Mouse (Mus musculus) neural tube, embryonic 12.5 days (tissue): ENCODE results near the gene Hipk2. TPM values are rescaled to one million over a fixed set of nuclear protein-coding genes. Genes with fewer than 3 reads are reported as not detected.

Experiments used
- ATAC-seq: fragments of 200-750 bp; cut with Nextera tagmentation; 2 replicates; pipeline ENCODE4 v1.8.0; 2017; ENCODE audit warnings: low read depth, mild to moderate bottlenecking, moderate TSS enrichment, moderate library complexity; ENCODE audit not compliant: low FRiP score
- H3K27ac ChIP-seq: fragments of 300-500 bp; sonication (generic); 2 replicates; pipeline ENCODE4 v1.5.1; 2016
- H3K27me3 ChIP-seq: fragments of 300-500 bp; sonication (generic); replicated peaks from 2 replicates; pipeline ENCODE4 v1.6.1; 2016; ENCODE audit warnings: mild to moderate bottlenecking
- H3K36me3 ChIP-seq: fragments of 300-500 bp; sonication (generic); 2 replicates; pipeline ENCODE4 v1.6.1; 2016; ENCODE audit warnings: mild to moderate bottlenecking
- H3K4me1 ChIP-seq: fragments of 300-500 bp; sonication (generic); 2 replicates; pipeline ENCODE4 v1.6.1; 2016
- H3K4me2 ChIP-seq: fragments of 300-500 bp; sonication (generic); replicated peaks from 2 replicates; pipeline ENCODE4 v1.6.1; 2016; ENCODE audit warnings: mild to moderate bottlenecking
- H3K4me3 ChIP-seq: fragments of 300-500 bp; sonication (generic); 2 replicates; pipeline ENCODE4 v1.5.1; 2016
- H3K9ac ChIP-seq: fragments of 300-500 bp; sonication (generic); 2 replicates; pipeline ENCODE4 v1.6.1; 2016; ENCODE audit warnings: mild to moderate bottlenecking
- H3K9me3 ChIP-seq: fragments of 300-500 bp; sonication (generic); 2 replicates; pipeline ENCODE4 v1.6.1; 2016; ENCODE audit warnings: mild to moderate bottlenecking
- WGBS: fragments of 180-500 bp; shearing (Covaris S2); methylation state at CpG from one replicate; pipeline ENCODE4 v1.1.7; 2016; 5-methylcytosine and 5-hydroxymethylcytosine counted together
- polyA plus RNA-seq: library from polyadenylated mRNA; unstranded; fragments of >200 nt; fragmentation: Nextera tagmentation; extraction: Ambion mirVana; gene quantifications from 2 replicates; pipeline ENCODE4 v1.2.1, GENCODE M21; 2016

The Hipk2 gene
- polyA plus RNA-seq, 1 experiment from 2014 or later = 32.7 TPM

GRCm38 (mm10) chr6:38900073-38900472, 24.1 kb upstream of the Hipk2 start:
- H3K9ac ChIP-seq = no peak overlapping the region
- no peak for ATAC-seq
- H3K4me1 ChIP-seq = 0 out of 2 replicates have a peak, but pooled peaks cover 9% of the 10 kb centered on the region
- H3K9me3 ChIP-seq = no peaks in the 10 kb centered on the region
- WGBS = 92% methylated on average over 4 of the region's 4 CpGs
- H3K27me3 ChIP-seq = no peaks in the 10 kb centered on the region
- H3K4me3 ChIP-seq = no peak overlapping the region
- H3K36me3 ChIP-seq = no peaks in the 10 kb centered on the region
- no peak overlapping the region for H3K4me2 ChIP-seq
- no peak overlapping the region for H3K27ac ChIP-seq

GRCm38 (mm10) chr6:38893615-38894014, 17.6 kb upstream of the Hipk2 start:
- Histone ChIP-seq H3K27me3 (no peaks in the 10 kb centered on the region), H3K36me3 (no peaks in the 10 kb centered on the region), H3K4me3 (no peak overlapping the region), H3K4me1 (0 out of 2 replicates have a peak, but pooled peaks cover 9% of the 10 kb centered on the region), H3K4me2 (no peak overlapping the region), H3K9me3 (no peaks in the 10 kb centered on the region), H3K9ac (no peak overlapping the region), H3K27ac (no peak overlapping the region)
- no peak for ATAC-seq
- 79% methylated on average over 3 of the region's 3 CpGs for WGBS

- 75% methylated on average over 2 of the region's 2 CpGs for WGBS
- H3K4me3 ChIP-seq = no peak overlapping the region
- 0 out of 2 replicates have a peak, but pooled peaks cover 6% of the 10 kb centered on the region for H3K4me1 ChIP-seq
- no peaks in the 10 kb centered on the region for H3K27me3 ChIP-seq
- no peak for ATAC-seq
- H3K9me3 ChIP-seq = no peaks in the 10 kb centered on the region
- no peak overlapping the region for H3K27ac ChIP-seq
- H3K4me2 ChIP-seq = no peak overlapping the region
- no peaks in the 10 kb centered on the region for H3K36me3 ChIP-seq
- H3K9ac ChIP-seq = no peak overlapping the region
Measured at GRCm38 (mm10) chr6:38892017-38892416, 16.1 kb upstream of the Hipk2 start.

GRCm38 (mm10) chr6:38889156-38889555, 13.2 kb upstream of the Hipk2 start:
- Histone ChIP-seq H3K9me3 (no peaks in the 10 kb centered on the region), H3K27ac (no peak overlapping the region), H3K36me3 (no peaks in the 10 kb centered on the region), H3K4me3 (no peak overlapping the region), H3K27me3 (no peaks in the 10 kb centered on the region), H3K4me1 (no peaks in the 10 kb centered on the region), H3K9ac (no peak overlapping the region), H3K4me2 (no peak overlapping the region)
- WGBS = 75% methylated on average over 6 of the region's 6 CpGs
- no peak for ATAC-seq

- 88% methylated on average over 4 of the region's 4 CpGs for WGBS
- H3K27me3 ChIP-seq = no peaks in the 10 kb centered on the region
Measured at GRCm38 (mm10) chr6:38887436-38887835, 11.5 kb upstream of the Hipk2 start.

GRCm38 (mm10) chr6:38885132-38885531, 9.2 kb upstream of the Hipk2 start:
- no peaks in the 10 kb centered on the region for H3K9me3 ChIP-seq
- no peak overlapping the region for H3K4me2 ChIP-seq
- no peak for ATAC-seq
- no peak overlapping the region for H3K9ac ChIP-seq
- no peak overlapping the region for H3K27ac ChIP-seq
- no peaks in the 10 kb centered on the region for H3K36me3 ChIP-seq
- no peaks in the 10 kb centered on the region for H3K4me1 ChIP-seq
- no peak overlapping the region for H3K4me3 ChIP-seq
- 74% methylated on average over 1 of the region's 1 CpGs for WGBS
- H3K27me3 ChIP-seq = no peaks in the 10 kb centered on the region

More at GRCm38 (mm10) chr6:38887436-38887835, 11.5 kb upstream of the Hipk2 start:
- Histone ChIP-seq H3K27ac (no peak overlapping the region), H3K9ac (no peak overlapping the region), H3K9me3 (no peaks in the 10 kb centered on the region), H3K4me2 (no peak overlapping the region), H3K4me1 (no peaks in the 10 kb centered on the region), H3K36me3 (no peaks in the 10 kb centered on the region), H3K4me3 (no peak overlapping the region)
- no peak for ATAC-seq

GRCm38 (mm10) chr6:38884482-38884881, 8.5 kb upstream of the Hipk2 start:
- Histone ChIP-seq H3K4me2 (no peak overlapping the region), H3K9ac (no peak overlapping the region), H3K9me3 (no peaks in the 10 kb centered on the region), H3K27me3 (no peaks in the 10 kb centered on the region), H3K4me3 (no peak overlapping the region), H3K27ac (no peak overlapping the region), H3K36me3 (no peaks in the 10 kb centered on the region), H3K4me1 (no peaks in the 10 kb centered on the region)
- WGBS = 77% methylated on average over 3 of the region's 3 CpGs
- no peak for ATAC-seq

- Histone ChIP-seq H3K9me3 (no peaks in the 10 kb centered on the region), H3K4me2 (no peak overlapping the region), H3K36me3 (no peaks in the 10 kb centered on the region), H3K4me3 (no peak overlapping the region), H3K4me1 (no peaks in the 10 kb centered on the region), H3K27me3 (no peaks in the 10 kb centered on the region; the same call in 1 of the 2 replicates), H3K9ac (no peak overlapping the region), H3K27ac (no peak overlapping the region)
- WGBS = 73% methylated on average over 6 of the region's 6 CpGs
- no peak for ATAC-seq
Measured at GRCm38 (mm10) chr6:38882728-38883171, 6.8 kb upstream of the Hipk2 start.

- H3K4me2 ChIP-seq = no peak overlapping the region
- H3K27me3 ChIP-seq = no peaks in the 10 kb centered on the region; the same call in 1 of the 2 replicates
- H3K36me3 ChIP-seq = no peaks in the 10 kb centered on the region
- H3K9me3 ChIP-seq = no peaks in the 10 kb centered on the region
- no peak overlapping the region for H3K4me3 ChIP-seq
- no peaks in the 10 kb centered on the region for H3K4me1 ChIP-seq
- 80% methylated on average over 6 of the region's 6 CpGs for WGBS
- H3K9ac ChIP-seq = no peak overlapping the region
- ATAC-seq = no peak
- no peak overlapping the region for H3K27ac ChIP-seq
Measured at GRCm38 (mm10) chr6:38881975-38882374, 6.0 kb upstream of the Hipk2 start.

- H3K4me1 ChIP-seq = no peaks in the 10 kb centered on the region
- no peak for ATAC-seq
- 72% methylated on average over 2 of the region's 2 CpGs for WGBS
Measured at GRCm38 (mm10) chr6:38881468-38881867, 5.5 kb upstream of the Hipk2 start.

GRCm38 (mm10) chr6:38877674-38878073, 1.7 kb upstream of the Hipk2 start:
- WGBS = 87% methylated on average over 2 of the region's 2 CpGs
- Histone ChIP-seq H3K4me1 (peaks cover 12% of the 10 kb centered on the region), H3K9ac (no peak overlapping the region), H3K27ac (no peak overlapping the region), H3K9me3 (no peaks in the 10 kb centered on the region), H3K4me3 (no peak overlapping the region), H3K36me3 (no peaks in the 10 kb centered on the region), H3K27me3 (no peaks in the 10 kb centered on the region; the same call in 1 of the 2 replicates), H3K4me2 (no peak overlapping the region)
- ATAC-seq = no peak

More at GRCm38 (mm10) chr6:38881468-38881867, 5.5 kb upstream of the Hipk2 start:
- Histone ChIP-seq H3K27me3 (no peaks in the 10 kb centered on the region; the same call in 1 of the 2 replicates), H3K4me3 (no peak overlapping the region), H3K4me2 (no peak overlapping the region), H3K9me3 (no peaks in the 10 kb centered on the region), H3K9ac (no peak overlapping the region), H3K27ac (no peak overlapping the region), H3K36me3 (no peaks in the 10 kb centered on the region)

GRCm38 (mm10) chr6:38875258-38876070, 501 bp downstream of the Hipk2 start, which contains the start of gene Tbxas1:
TSS of gene Tbxas1 (plus strand) at chr6:38875404.
- H3K27me3 ChIP-seq = no peaks in the 10 kb centered on the region; the same call in 1 of the 2 replicates
- peaks cover 1% of the 10 kb centered on the region; the same call in 1 of the 2 replicates for H3K36me3 ChIP-seq
- H3K4me2 ChIP-seq = peak within 1 kb of the TSS; percentile 67
- peak within 1 kb of the TSS; percentile 99 for H3K4me3 ChIP-seq
- H3K9ac ChIP-seq = peak within 1 kb of the TSS; percentile 100
- H3K9me3 ChIP-seq = no peaks in the 10 kb centered on the region
- WGBS = under 1% methylated on average over 64 of the region's 77 CpGs
- peaks cover 31% of the 10 kb centered on the region for H3K4me1 ChIP-seq
- ATAC-seq = no peak; the same call in 1 of the 2 replicates
- H3K27ac ChIP-seq = peak within 1 kb of the TSS; percentile 91
